Mouse (Mus musculus): ENCODE measurements around the gene Nt5c3b.

DNA sequence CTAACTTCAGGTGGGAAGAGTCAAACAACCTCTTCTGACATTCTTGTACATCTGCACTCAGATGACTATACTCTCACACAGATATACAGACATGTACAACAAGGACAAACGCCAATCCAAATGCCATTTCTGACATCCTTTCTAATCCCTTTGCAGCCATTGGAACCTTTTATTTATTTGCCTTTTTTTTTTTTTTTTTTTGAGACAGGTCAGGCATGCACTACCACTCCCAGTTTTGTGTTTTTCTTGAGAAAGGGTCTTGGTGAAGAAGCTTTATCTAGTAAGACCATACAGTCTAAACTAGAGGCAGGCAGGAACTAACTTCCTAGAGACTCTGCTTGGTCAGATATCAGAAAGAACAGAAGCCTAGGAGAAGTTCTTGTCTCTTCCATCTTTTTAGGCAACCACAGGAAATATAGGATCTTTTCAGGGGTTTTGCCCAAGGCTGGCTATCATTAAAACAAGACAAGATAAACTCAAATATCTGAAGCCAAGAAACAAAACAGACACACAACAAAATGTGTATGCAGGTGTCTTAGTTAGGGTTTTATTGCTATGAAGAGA is 23.7 kb upstream of the Nt5c3b start:
- TF ChIP-seq CTCF (IDR thresholded peaks at IDR 0.05; ENCODE audit: low read depth) (no peak), EP300 (optimal IDR thresholded peaks at IDR 0.05) (no peak)
